Mouse (Mus musculus): ENCODE results near the gene Kcnd3.

GRCm38 (mm10) chr3:105611531-105612422 is 159.6 kb downstream of the Kcnd3 start:
- TF ChIP-seq CTCF (IDR thresholded peaks at IDR 0.05; ENCODE audit: low read depth, low read length), result no peak
- no peak for TF ChIP-seq POLR2A (IDR thresholded peaks at IDR 0.05; ENCODE audit: borderline replicate concordance, low read depth, low read length)
